Mouse (Mus musculus): ENCODE data around the gene Sec14l5.

Gene Sec14l5

DNA sequence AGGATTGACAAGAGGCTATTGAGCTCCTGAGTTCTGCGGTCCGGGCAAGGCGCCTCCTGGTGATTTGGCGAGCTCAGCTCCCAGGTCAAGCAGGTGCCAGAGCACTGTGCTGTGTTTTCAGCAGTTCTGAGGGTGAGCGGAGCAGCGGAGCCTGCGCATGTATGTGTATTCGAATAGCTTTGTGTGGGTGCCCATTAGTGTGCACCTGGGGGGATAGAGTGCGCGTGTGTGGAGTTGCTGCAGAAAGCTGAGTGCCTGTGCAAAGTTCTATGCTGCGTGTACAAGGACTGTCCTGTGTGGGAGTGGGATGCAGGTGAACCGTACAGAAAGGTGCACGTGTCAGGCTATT lies at the start of gene Sec14l5:
Gene Sec14l5, plus strand, starts transcription at position 73 of the 349 bp plus-strand sequence.
- in situ Hi-C loops (cut with MboI, MseI) = no loop called here

DNA sequence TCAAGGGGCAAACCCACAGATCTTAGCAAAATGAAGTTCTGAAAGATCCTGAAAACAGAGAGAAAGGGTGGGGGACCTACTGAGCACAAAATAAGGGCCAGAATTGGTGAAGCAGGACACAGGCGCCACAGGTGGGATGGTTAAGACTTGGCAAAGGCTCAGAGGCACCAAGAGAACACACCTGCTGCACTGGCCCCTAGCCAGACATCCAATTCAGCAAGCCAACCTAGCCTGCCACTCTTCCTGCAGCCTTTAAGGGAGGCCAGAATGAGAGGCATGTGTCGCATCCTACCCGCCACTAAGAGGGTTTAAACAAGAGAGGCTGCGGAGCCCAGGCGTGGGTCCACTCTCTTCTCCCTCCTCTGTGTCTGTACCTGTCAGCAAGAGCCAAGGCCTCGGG lies 45.9 kb upstream of the Sec14l5 start:
- in situ Hi-C loops (cut with MboI, MseI) = no loop called here

GRCm38 (mm10) chr16:5109877-5110276 lies 37.0 kb upstream of the Sec14l5 start:
- in situ Hi-C loops (cut with MboI, MseI) = loop anchor here (10.0 kb wide), 1 partner anchor 275 kb away; the partner anchor contains the start of gene 4930562C15Rik

DNA sequence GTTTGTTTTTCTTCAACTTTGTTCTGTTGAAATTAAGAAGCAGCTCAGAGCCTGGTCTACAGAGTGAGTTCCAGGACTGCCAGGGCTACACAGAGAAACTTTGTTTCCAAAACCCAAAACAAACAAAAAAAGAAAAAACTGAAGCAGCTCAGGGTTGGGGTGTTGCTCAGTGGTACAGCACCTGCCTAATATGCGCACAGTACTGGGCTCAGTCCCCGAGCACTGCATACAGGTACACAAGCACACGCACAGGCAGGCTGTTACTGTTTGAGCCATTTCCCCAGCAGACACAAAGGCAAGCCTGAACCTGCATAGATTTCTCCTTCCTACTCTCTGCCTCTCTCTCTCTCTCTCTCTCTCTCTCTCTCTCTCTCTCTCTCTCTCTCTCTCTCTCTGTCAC lies 35.9 kb upstream of the Sec14l5 start:
- in situ Hi-C loops (cut with MboI, MseI) = loop anchor here (10.0 kb wide), 1 partner anchor 276 kb away; the partner anchor contains the start of gene 4930562C15Rik

GRCm38 (mm10) chr16:5113002-5113550 lies 33.8 kb upstream of the Sec14l5 start:
- in situ Hi-C loops (cut with MboI, MseI) = loop anchor here (10.0 kb wide), 1 partner anchor 278 kb away; the partner anchor contains the start of gene 4930562C15Rik

GRCm38 (mm10) chr16:5113582-5113981 lies 33.3 kb upstream of the Sec14l5 start:
- in situ Hi-C loops (cut with MboI, MseI) = loop anchor here (10.0 kb wide), 1 partner anchor 279 kb away; the partner anchor contains the start of gene 4930562C15Rik

GRCm38 (mm10) chr16:5119385-5119784 lies 27.5 kb upstream of the Sec14l5 start:
- in situ Hi-C loops (cut with MboI, MseI) = loop anchor here (10.0 kb wide), 1 partner anchor 285 kb away; the partner anchor contains the start of gene 4930562C15Rik

DNA sequence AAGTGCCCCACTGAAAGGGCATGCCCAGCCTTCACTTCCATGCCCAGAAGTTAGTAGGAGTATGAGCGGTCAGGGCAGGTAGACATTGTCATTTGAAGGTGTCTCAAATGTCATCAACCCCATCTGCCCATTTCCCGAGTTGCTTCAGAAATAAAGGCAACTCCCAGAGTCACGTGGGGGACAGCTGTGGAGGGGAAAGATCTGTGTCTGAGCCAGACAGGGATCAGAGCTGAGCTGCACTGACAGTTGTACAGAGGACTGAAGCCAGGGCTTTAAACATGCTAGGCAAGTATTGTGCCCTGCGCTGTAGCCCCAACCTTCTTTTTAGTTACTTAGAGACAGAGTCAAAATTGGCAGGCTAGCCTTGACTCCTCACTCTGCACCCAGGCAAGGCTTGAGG lies 27.1 kb upstream of the Sec14l5 start:
- in situ Hi-C loops (cut with MboI, MseI) = loop anchor here (10.0 kb wide), 1 partner anchor 285 kb away; the partner anchor contains the start of gene 4930562C15Rik

DNA sequence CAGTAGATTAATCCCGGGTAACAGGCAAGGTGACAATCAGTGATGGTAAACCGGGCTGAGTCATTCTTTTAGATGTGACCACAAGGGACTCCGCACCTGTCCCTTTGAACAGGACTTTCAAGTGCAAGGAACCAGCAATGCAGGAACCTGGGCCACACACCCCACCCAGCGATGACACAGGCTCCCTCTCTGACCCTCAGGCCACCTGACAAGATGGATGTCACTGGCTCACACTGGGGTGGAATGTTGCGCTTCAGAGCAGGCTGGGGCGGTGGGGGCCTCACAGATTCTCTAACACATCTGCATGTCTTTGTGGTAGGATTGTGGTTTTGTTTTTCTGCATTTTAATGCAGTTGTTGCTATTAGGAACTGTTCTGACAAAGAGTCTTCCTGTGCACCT lies 23.4 kb upstream of the Sec14l5 start:
- in situ Hi-C loops (cut with MboI, MseI) = no loop called here

DNA sequence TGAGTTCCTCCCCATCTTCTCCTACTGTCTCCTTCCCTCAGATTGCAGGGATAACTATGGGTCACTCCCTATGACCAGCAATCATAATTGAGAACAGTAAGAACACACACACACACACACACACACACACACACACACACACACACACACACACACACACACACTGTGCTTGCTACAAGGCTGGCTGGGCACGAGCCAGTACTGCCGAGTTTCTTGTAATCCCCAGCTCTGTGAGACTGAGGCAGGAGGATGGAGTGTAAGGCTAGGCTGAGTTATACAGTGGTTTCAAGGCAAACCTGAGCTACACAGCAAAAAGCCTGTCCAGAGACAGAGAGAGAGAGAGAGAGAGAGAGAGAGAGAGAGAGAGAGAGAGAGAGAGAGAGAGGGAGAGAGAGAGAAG lies 16.7 kb upstream of the Sec14l5 start:
- in situ Hi-C loops (cut with MboI, MseI) = no loop called here

GRCm38 (mm10) chr16:5130766-5131165 lies 16.1 kb upstream of the Sec14l5 start:
- in situ Hi-C loops (cut with MboI, MseI) = no loop called here

- in situ Hi-C loops (cut with MboI, MseI) = no loop called here
Observed at GRCm38 (mm10) chr16:5131251-5131922, 15.5 kb upstream of the Sec14l5 start.

GRCm38 (mm10) chr16:5132401-5132801 lies 14.5 kb upstream of the Sec14l5 start, which contains the start of gene Ppl:
Ppl (minus strand) TSS chr16:5132421.
- in situ Hi-C loops (cut with MboI, MseI) = no loop called here

- in situ Hi-C loops (cut with MboI, MseI) = no loop called here
Observed at GRCm38 (mm10) chr16:5134623-5135330, 12.1 kb upstream of the Sec14l5 start.

- in situ Hi-C loops (cut with MboI, MseI) = no loop called here
Observed at GRCm38 (mm10) chr16:5135551-5136261, 11.2 kb upstream of the Sec14l5 start.

- in situ Hi-C loops (cut with MboI, MseI) = no loop called here
Observed at GRCm38 (mm10) chr16:5136505-5136904, 10.4 kb upstream of the Sec14l5 start.

- in situ Hi-C loops (cut with MboI, MseI) = no loop called here
Observed at GRCm38 (mm10) chr16:5137006-5137540, 9.8 kb upstream of the Sec14l5 start.

DNA sequence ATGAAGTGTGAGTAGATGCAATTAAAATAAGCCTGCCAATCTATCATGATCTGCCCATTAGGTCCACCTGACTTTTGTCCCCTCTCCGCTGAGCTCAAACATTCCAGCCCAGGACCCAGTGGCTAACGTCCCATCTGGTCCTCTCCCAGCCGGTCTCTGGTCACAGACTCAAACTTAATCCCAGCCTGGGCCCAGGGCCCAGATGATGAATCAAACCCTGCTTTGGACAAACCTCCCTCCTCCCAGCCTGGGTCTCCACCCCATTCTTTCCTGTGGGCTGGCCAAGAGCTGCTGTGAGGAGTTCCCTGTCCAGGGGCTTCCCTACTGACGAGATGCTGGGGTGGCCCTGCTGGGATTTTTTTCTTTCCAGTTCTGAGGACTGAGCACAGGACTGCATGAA lies 7.2 kb upstream of the Sec14l5 start:
- in situ Hi-C loops (cut with MboI, MseI) = loop anchor here (5.0 kb wide), 1 partner anchor 172 kb away; no protein-coding TSS in a partner anchor

GRCm38 (mm10) chr16:5145570-5145969 lies 1.3 kb upstream of the Sec14l5 start:
- in situ Hi-C loops (cut with MboI, MseI) = no loop called here

- in situ Hi-C loops (cut with MboI, MseI) = no loop called here
Observed at GRCm38 (mm10) chr16:5146367-5147036, 407 bp upstream of the Sec14l5 start.

- in situ Hi-C loops (cut with MboI, MseI) = no loop called here
Observed at GRCm38 (mm10) chr16:5150544-5150943, 3.6 kb downstream of the Sec14l5 start.

Data from T-helper 2 cell (primary cell).